Mouse (Mus musculus) kidney, adult 8-10 months (tissue): ENCODE data around the gene Hectd2.

ENCODE experiments used
- DNase-seq, 2 experiments: peaks; one replicate each; pipeline ENCODE4 v3.0.0; 2022

Gene Hectd2

GRCm38 (mm10) chr19:36662734-36663133 lies 108.3 kb downstream of the Hectd2 start:
- no peak for DNase-seq

GRCm38 (mm10) chr19:36663918-36664317 lies 109.5 kb downstream of the Hectd2 start:
- no peak for DNase-seq

GRCm38 (mm10) chr19:36664417-36664816 lies 110.0 kb downstream of the Hectd2 start:
- no peak for DNase-seq

- DNase-seq, result no peak
These were observed 110.8 kb downstream of the Hectd2 start for GRCm38 (mm10) chr19:36665206-36665605.

- DNase-seq, result no peak
These were observed 111.2 kb downstream of the Hectd2 start for GRCm38 (mm10) chr19:36665641-36666040.

GRCm38 (mm10) chr19:36666471-36666870 lies 112.0 kb downstream of the Hectd2 start:
- no peak for DNase-seq

- no peak for DNase-seq
These were observed 112.9 kb downstream of the Hectd2 start for GRCm38 (mm10) chr19:36667368-36667767.

GRCm38 (mm10) chr19:36668098-36668497 lies 113.7 kb downstream of the Hectd2 start:
- DNase-seq, result no peak

- no peak for DNase-seq
These were observed 114.6 kb downstream of the Hectd2 start for GRCm38 (mm10) chr19:36668881-36669639.

- no peak for DNase-seq
These were observed 115.4 kb downstream of the Hectd2 start for GRCm38 (mm10) chr19:36669720-36670451.
